Mouse (Mus musculus) adrenal gland (tissue): ENCODE results near the gene Ephx3.
"Not testable (repeated sequence)": the region's sequence is repeated elsewhere in the genome, so short reads cannot be mapped to it uniquely, and the experiment has no call there.

ENCODE experiments used
- intact Hi-C: fragments of 180-260 bp; cut with DNase I; formaldehyde crosslinking; loops from one replicate; pipeline ENCODE4 v1.15.1; 2025
- long read RNA-seq, 2 experiments: library from polyadenylated mRNA; unstranded; transcript quantifications; one replicate each; pipeline ENCODE4 v2.0.0; 2020; ENCODE audit warnings: borderline replicate concordance in 1 of 2; ENCODE audit not compliant: insufficient replicate concordance in 1 of 2

Gene Ephx3
- long read RNA-seq, experiment 1 = 0 reads
- long read RNA-seq, experiment 2 = 0 reads

DNA sequence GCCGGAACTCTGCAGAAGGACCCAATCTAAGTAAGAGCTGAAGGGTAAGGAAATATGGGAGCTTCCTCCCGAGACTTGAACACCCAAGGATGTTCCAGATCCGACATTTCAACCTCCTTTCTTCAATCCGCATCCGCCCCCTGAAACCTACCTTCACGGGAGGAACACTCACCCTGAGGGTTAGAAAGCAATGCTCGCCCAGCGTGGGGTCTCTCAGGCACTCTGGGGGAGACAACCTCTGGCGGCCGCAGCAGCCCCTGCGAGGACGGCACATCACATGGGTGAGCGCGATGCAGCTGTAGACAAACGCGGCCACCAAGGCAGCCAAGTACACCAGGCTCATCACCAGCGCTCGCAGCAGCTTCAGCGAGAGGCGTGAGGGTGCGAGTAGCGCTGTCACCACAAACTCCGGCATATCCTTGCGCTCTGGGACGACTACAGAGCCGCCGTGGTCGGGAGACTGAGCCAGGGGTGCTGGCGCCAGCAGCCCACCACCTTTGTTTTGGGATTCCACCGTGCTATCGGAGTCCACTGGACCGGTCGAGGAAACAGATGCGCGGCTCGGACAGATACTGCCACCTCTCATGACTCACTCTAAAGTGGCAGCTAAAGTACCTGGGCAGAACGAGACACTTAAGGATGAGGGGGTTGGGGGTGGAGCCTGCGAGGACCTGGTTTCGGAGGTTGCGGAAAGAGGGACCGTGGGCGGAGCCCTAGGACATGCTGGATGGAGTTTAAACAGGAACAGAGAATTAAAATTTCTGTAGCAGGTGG, at the start of gene Ephx3:
Ephx3 (minus strand) TSS at position 687 of the 774 bp plus-strand sequence.
- intact Hi-C loops = no loop called here

DNA sequence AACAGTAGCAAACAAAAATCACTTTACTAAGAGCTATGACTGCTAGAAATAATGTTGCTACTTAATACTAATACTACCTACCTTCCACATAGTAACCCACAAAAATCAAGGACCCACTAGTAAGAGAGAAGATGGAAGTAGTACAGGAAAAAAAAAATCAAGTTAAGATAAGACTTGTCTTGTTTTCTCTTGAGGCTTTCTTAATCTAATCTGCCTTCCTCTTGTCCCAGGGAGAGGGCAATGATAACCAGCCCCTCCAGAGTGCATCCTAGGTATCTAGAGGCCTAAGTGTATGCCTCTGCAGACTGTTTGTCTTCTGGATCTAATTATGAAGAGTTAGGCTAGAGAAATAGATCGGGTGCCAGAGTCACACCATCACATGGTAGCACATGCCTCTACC, 49.2 kb upstream of the Ephx3 start:
- intact Hi-C loops = loop anchor here (5.0 kb wide), 1 partner anchor 34 kb away; no protein-coding TSS in a partner anchor

DNA sequence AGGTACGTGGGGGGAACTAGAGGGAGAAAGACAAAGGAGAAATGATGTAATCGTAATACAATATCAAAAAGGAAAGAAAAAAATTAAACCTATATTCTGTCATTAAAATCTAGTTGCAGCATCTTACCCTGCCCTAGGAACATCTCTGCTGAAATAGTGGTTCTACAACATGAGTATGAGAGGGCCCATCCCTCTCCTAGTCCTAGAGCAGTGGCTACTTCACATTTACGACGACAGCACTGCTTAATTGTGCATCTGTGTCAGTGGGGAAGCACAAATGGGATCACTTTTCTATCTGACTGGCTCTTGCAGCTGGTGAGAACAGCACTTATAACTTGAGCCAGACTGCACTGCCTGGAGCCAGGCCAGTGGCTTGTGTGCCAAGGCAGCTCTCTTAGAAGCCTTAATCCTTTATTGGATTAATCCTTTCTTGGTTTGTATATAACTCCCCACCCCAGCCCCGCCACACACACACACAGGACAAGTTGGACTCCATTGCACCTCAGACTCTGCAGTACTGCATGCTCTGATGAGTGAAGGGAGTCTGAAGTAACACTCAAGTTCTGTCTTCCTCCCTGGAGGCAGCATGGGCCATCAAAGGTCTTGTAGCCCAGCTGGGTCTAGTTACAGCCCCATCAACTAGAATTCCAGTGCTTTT, 46.3 kb upstream of the Ephx3 start:
- intact Hi-C loops = loop anchor here (5.0 kb wide), 1 partner anchor 37 kb away; no protein-coding TSS in a partner anchor

DNA sequence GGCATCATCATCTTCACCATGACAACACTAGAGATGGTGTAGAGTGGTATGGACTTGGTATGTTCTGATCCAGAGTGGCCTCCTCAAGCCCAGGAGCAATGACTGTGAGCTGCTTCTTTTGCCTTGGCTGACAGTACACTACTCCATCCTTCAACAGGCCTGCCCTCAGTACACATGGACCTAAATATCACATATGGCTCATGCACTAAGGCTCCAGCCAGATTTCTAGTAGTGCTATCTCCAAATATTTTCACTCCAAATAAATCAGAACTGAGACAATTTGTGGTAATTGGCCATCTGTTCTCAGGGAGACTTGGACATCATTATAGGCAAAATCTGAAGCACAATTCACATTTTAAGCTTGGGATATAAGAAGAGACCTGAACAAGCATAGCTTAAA, 43.8 kb upstream of the Ephx3 start:
- intact Hi-C loops = no loop called here

DNA sequence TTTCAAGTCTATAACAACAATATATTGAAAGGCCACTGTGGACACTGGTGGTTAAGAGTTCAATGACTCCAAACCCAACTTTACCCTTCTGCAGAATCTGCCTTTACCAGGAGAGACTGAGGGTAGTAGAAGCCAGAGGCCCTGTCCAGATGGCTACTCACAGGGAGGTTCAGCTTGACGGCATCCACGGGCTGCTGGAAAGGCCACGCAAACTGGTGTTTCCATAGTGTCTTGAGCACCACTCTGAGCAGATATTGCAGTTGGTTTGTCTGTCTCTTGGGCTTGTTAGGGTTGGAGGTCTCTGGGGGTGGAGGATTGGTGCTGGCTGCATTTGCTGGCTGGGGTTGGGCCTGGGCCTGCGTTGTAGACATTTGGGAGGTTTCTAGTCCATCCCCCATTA, 39.9 kb upstream of the Ephx3 start:
- intact Hi-C loops = no loop called here

DNA sequence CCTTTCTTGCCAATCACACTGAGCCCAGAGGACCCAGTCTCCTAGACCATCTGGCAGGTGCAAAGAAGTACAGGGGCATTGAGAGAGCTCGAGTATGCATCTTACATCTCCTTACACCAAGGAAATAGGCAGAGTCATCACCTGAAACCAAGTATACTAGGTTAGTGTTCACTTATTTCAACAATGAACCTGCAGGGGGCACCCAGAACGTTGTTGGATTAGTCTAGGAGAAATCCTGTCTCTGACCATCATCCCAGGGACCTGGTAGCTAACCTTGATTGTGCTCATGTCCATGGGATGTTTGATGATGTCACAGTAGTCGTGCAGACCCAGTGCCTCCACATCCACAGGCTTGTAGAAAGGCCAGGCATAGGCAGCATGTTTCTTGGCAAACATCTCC, 31.5 kb upstream of the Ephx3 start:
- intact Hi-C loops = loop anchor here (5.0 kb wide), 1 partner anchor 76 kb away; no protein-coding TSS in a partner anchor

DNA sequence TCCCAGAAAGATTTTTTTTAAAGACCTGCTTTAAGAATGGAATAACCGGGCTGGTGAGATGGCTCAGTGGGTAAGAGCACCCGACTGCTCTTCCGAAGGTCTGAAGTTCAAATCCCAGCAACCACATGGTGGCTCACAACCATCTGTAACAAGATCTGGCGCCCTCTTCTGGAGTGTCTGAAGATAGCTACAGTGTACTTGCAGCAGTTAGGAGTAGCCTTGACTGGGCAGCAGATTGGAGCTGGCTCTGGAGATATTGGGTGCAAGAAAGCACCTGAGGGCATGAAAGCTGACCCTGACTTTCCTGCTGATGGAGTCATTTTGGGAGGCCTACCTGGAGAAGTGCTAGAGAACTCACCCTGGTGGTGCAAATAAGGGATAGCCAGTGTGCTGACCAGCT, 26.2 kb upstream of the Ephx3 start:
- intact Hi-C loops = not testable (repeated sequence)

DNA sequence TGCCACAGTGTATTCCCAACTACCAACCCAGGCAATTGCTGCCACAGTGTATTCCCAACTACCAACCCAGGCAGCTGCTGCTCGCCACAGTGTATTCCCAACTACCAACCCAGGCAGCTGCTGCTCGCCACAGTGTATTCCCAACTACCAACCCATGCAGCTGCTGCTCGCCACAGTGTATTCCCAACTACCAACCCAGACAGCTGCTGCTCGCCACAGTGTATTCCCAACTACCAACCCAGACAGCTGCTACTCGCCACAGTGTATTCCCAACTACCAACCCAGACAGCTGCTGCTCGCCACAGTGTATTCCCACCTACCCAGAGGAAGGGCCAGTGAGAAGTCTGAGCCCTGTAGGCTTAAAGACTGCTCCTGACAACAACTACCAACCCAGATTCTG, 22.2 kb upstream of the Ephx3 start:
- intact Hi-C loops = not testable (repeated sequence)

DNA sequence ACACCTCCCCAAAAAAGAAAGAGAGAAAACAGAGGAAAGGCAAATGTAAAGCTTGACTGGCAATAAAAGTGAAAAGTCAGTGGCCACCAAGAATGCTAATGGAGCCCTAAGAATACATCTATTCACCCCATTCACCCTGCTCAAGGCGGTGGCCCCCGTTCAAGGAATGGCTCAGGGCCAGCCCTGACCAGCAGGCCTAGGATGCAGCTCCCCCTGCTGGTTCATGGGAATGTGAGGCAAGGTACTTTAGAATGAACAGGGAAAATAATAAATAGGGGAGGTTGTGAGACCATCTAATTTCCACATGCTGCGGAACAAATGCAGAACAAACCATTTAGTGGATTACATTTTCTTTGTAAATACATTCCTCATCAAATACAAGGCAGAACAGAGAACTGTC, 20.4 kb upstream of the Ephx3 start:
- intact Hi-C loops = loop anchor here (5.0 kb wide), 1 partner anchor 67 kb away; no protein-coding TSS in a partner anchor

DNA sequence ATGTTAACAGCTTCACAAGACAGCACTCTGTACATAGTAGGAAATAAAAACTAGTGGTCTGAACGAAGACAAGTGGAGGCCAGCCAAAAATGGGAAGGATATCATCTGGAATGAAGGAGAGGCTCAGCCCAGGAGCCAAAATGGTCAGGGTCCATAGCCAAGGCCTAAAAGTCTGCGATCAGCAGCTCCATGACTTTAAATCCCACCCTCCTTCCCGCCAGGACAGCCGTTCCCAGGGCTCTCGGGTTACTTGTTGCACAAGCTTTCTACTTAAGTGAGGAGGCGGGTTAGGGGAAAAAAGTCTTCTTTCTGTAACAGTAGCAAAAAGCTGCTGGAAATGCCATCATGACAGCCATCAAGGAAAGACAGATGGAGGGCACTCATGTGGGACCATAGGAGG, 19.8 kb upstream of the Ephx3 start:
- intact Hi-C loops = loop anchor here (5.0 kb wide), 1 partner anchor 67 kb away; no protein-coding TSS in a partner anchor

DNA sequence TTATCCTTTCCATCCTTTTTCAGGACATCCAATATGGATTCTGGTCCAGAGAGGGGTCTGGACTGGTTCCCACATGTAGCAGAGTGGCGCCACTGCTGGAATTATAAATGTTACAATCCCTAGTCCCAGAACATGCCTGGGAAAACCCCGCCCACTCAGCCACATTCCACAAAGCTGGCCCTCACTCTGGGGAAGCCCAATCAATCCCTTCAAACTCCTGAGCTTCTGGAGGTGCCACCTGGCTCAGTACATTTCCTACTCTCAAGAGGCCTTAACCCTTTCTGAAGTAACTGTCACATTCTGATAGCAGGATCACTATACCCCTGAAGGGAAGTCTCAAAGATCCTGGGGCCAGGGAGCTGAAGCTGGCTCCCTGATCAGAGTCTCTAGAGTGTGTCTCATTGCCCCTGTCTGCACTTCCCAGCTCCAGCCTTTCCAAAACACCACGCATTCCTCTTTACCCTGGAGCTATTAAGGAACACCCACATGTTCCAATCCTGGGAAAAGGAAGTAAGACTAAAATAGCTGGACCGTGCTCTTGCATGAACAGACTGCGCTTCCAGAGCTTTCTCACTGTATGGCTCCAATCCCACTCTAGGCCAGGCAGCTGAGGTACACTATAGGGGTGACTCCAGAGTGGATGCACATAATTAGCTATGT, 18.4 kb upstream of the Ephx3 start:
- intact Hi-C loops = loop anchor here (5.0 kb wide), 1 partner anchor 65 kb away; no protein-coding TSS in a partner anchor

DNA sequence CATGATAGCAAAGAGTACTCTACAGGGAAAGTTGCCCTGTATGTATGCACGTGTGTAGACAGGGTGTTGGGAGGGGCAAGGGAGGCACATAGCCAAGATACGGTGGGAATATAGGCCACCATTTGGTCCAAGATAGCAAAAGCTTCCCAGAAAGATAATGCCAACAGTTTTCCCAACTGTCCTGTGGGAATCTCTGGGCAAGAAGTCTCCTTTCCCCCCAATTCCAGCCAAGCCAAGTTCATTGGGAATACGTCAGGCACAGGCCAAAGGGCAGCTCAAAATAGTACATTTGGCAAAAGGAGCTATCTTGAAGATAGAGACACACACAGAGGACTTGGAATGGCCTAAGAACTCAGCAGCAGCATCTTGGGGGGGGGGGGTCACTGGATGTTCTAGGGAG, 16.0 kb upstream of the Ephx3 start:
- intact Hi-C loops = loop anchor here (5.0 kb wide), 1 partner anchor 63 kb away; no protein-coding TSS in a partner anchor

DNA sequence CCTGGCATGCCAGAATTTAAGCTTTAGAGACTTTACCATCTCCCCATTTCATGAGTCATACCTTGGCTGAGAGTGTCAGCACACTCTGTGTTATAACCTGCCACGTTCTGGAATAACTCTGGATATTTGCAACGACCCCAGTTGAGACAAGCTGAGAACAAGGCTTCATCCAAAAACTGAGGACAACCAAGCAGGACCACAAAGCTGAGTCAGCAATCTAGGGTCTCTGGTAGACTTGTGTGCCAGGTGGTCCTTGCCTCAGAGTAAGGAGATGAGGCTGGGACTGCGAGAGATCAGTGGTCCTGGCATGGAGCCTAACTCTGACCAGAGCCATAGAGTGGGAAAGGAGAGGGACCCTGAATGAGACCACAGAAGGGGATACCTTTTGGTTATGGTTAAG, 13.6 kb upstream of the Ephx3 start:
- intact Hi-C loops = no loop called here

DNA sequence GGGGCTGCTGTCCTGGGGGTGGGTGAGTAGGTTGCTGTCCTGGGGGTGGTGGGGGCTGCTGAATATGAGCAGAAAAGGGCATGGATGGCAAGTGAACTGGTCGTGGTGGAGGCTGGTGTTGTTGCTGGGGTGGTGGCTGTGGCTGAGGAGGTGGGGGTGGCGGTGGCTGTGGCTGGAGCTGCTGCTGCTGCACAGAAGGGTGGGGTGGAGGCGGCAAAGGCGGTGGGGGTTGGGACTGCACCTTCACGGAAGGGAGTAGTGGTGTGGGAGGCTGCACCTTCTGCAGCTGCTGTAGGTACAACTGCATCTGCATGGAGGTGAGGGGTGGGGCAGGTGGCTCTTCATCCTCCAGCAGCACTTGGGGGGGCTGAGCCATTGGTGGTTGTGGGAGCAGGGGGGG, 11.7 kb upstream of the Ephx3 start:
- intact Hi-C loops = no loop called here

DNA sequence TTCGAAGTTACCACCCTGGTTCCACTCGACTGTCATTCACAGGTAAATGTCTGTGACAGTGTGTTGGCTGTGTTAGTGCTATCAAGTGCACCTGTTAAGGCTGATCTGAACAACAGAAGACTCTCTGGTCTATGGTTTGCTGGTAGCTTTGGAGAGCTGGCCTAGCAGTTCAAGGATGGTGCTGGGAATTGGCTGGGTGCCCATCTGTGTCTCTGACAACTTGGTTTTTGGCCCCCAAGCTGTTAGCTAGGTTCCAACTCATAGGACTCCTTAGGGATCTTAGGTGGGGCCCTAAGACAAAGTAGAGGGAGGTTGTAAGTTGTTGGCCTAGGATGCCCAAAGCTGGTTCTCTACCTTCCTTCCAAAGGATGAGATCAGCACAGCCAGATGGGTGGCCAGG, 10.4 kb upstream of the Ephx3 start:
- intact Hi-C loops = no loop called here

DNA sequence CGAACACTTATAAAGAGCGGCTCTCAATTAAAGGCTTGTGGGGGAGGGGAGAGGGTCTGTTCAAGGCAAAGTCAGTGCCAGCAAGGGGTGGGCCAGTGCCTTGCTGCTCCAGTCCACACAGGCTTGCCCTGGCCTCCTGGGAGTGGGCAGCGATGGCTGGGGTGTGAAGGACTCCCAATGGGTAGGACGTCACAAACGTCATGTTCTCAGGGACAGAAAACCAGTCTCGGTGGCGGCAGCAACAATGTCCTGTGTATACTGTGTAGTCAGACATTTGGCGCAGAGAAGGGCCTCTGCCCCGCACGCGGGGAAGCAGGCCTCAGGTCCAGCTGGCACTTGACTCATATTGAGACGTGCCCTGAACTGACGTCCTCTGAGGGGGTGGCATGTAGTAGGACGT, 7.8 kb upstream of the Ephx3 start:
- intact Hi-C loops = no loop called here

DNA sequence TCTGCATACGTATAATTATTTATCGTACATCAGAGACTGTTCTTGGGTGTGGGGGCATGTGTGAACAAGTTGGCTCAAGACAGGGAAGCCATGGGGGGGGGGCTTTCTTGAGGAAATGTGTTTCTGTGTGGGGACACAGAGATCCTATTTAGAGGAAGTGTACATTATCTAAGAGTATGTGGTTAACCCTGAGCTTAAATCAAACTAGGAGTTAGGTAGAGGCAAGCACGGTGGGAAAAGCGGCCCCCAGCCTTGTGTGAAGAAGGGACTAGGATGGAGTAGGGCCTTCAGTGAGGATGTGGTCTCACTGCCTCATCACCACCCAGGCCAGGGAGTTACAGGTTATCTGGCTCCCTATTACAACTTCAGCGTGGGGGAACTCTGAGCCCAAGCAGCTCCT, 6.4 kb upstream of the Ephx3 start:
- intact Hi-C loops = no loop called here

DNA sequence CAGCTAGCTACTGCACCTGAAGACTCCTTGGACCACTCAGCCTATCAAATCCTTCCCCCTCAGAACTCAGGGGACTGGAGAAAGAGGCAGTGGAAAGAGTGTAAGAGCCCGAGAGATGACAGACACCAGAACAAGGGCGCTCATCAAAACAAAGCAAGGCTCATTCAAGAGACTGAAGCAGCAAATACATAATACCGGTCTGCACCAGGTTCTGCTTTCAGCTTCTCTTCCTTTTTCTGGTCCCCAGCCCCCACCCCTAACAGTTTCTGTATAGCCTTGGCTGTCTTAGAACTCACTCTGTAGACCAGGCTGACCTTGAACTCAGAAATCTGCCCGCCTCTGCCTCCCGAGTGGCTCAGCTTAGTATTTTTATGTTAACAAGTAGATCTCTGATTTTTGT, 3.7 kb upstream of the Ephx3 start:
- intact Hi-C loops = no loop called here

DNA sequence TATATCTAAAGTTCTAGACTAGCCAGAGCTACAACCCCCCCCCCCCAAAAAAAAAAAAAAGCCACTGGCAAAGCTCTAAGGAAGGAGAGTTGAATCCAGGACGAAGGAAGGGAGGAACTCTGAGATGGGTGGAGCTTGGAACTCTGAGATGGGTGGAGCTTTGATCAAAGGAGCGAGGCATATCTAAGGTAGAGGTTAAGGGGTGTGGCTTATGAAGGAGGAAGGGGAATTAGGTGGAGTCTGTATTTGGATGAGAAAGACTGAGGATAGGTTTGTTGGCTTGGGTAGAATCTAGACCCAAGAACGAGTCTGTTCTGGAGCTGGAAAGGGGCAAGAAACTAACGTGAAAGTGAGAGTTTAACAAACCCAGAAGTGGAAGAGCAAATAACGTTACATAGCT, 501 bp upstream of the Ephx3 start:
- intact Hi-C loops = no loop called here

DNA sequence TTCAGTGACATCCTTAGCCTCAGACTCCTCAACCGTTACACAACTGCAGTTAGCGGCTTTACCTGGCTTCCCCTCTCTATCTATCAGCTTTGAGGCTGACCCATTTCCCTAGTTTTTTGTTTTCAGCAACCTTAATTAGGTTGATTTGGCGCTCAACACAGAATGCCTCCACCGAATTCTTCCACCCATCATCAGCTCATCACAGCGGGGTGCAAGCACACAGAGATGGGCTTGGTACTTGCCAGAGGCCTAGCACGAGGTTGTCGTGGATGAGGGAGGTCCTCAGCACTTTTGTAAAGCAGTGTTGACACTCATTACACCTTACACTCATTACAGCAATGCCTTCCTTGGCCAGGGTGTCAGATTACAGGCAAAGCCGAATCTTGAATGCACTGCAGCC, 6.3 kb downstream of the Ephx3 start:
- intact Hi-C loops = no loop called here

DNA sequence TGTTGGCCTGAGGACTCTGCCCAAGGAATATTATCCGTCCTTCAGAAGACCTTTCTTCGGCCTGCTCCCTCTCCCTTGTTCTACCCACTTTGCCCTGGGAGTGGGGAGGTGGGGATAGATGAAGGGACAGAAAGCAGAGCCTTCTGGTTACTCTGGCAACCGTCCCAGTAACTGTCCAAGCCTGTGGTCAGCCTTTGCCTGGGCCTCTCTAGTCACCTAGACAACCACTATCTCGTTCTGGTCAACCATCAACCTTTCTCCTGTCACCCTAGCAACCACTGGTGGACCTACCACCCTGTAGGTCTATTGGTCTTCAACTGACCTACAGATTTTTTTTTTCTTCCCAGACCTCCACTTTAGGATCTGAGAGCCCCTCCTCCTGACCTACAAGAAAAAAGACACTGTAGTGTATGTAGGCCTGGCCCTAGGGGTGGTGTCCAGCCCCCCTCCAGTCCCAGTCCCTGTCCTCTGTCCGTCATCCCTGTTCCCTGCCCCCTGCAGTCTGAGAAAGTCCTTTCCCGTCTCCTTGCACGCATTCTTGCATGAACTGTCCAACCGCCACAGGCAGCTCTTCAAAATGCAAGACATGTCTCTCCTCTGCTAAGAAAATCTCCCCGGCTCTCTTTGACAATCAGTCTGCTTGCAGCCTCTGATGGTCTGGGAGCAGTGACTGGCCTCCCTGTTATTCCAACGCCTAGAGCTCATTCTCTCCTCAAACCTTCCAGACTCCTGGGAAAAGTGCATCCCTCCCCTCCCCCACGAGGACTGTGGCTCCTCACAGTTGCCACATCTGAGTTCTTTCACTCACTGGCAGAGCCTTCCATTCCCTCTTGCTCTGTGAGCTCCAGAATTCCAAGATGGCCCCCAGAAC, 9.5 kb downstream of the Ephx3 start:
- intact Hi-C loops = no loop called here
